Mouse (Mus musculus) lung, embryonic 15.5 days (tissue): ENCODE measurements around the gene Ap3s2. TPM values are rescaled to one million over a fixed set of nuclear protein-coding genes. Genes with fewer than 3 reads are reported as not detected.

Experiments
- ATAC-seq: fragments of 200-750 bp; cut with Nextera tagmentation; 2 replicates; pipeline ENCODE4 v1.8.0; 2017; ENCODE audit warnings: moderate number of reproducible peaks, borderline replicate concordance; ENCODE audit not compliant: low FRiP score, low TSS enrichment; ENCODE audit errors: extremely low read depth
- H3K27ac ChIP-seq: fragments of 300-500 bp; sonication (generic); 2 replicates; pipeline ENCODE4 v1.5.1; 2015; ENCODE audit warnings: moderate library complexity, mild to moderate bottlenecking, inconsistent platforms
- H3K27me3 ChIP-seq: fragments of 300-500 bp; sonication (generic); 2 replicates; pipeline ENCODE4 v1.6.1; 2015; ENCODE audit warnings: inconsistent platforms
- H3K36me3 ChIP-seq: fragments of 300-500 bp; sonication (generic); 2 replicates; pipeline ENCODE4 v1.6.1; 2015; ENCODE audit warnings: inconsistent platforms
- H3K4me1 ChIP-seq: fragments of 300-500 bp; sonication (generic); 2 replicates; pipeline ENCODE4 v1.6.1; 2015; ENCODE audit warnings: inconsistent platforms
- H3K4me2 ChIP-seq: fragments of 300-500 bp; sonication (generic); 2 replicates; pipeline ENCODE4 v1.6.1; 2015; ENCODE audit warnings: inconsistent platforms, mild to moderate bottlenecking, moderate library complexity
- H3K4me3 ChIP-seq: fragments of 300-500 bp; sonication (generic); 2 replicates; pipeline ENCODE4 v1.5.1; 2015; ENCODE audit warnings: mild to moderate bottlenecking, inconsistent platforms
- H3K9ac ChIP-seq: fragments of 300-500 bp; sonication (generic); 2 replicates; pipeline ENCODE4 v1.6.1; 2015; ENCODE audit warnings: inconsistent platforms
- H3K9me3 ChIP-seq: fragments of 300-500 bp; sonication (generic); 2 replicates; pipeline ENCODE4 v1.6.1; 2016; ENCODE audit warnings: inconsistent platforms
- WGBS: fragments of 180-500 bp; shearing (Covaris S2); methylation state at CpG from one replicate; pipeline ENCODE4 v1.1.7; 2015; 5-methylcytosine and 5-hydroxymethylcytosine counted together
- polyA plus RNA-seq: library from polyadenylated mRNA; unstranded; fragments of >200 nt; fragmentation: Nextera tagmentation; extraction: Ambion mirVana; gene quantifications from 2 replicates; pipeline ENCODE4 v1.2.1, GENCODE M21; 2015

Ap3s2 gene
- polyA plus RNA-seq, 1 experiment from 2014 or later, result 27.8 TPM

DNA sequence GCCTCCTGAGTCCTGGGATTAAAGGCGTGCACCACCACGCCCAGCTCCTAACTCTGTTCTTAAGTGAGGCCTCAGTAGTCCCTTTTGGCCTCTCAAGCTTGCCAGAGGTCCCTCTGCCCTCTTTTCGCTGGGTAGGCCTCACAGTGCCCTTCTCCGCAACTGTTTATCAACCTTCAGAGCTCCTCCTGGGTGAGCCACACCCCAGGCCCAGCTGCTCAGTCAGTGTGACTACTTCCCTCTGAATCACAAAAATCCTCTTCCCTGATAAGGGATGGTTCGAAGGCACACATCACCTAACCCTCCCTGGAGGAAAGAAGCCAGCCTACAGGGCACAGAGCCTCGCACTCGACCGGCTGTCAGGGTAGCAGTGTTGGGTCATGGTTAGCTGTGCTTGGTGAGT lies 58.7 kb downstream of the Ap3s2 start:
- Histone ChIP-seq H3K4me3 (no peak overlapping the region), H3K27me3 (no peaks in the 10 kb centered on the region), H3K36me3 (no peaks in the 10 kb centered on the region), H3K9me3 (no peaks in the 10 kb centered on the region), H3K9ac (no peak overlapping the region), H3K4me1 (peaks cover 11% of the 10 kb centered on the region), H3K4me2 (no peak overlapping the region), H3K27ac (no peak overlapping the region)
- no peak for ATAC-seq
- WGBS, result 91% methylated on average over 8 of the region's 8 CpGs

DNA sequence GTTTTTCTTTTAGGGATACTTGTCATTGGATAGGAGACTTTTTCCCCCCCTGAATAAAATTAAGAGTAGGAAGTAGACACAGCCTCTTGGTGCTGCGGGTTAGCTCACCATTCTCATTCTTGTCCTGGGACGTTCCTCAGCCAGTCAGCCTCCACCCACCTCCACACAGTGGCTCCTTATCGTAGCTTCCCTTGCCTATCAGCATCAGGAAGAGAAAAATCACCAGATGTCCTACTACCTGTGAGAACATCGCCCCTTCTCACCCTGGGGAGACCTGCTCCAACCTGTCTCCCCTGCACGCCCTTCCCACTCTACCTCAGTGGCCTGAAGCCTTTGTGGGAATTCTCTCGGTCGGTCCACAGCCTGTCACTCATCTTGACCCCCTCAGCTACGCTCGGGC lies 59.6 kb downstream of the Ap3s2 start, which contains the start of gene Anpep:
Anpep (minus strand) TSS at position 249 of the 400 bp plus-strand sequence.
- Histone ChIP-seq H3K4me2 (no peak within 1 kb of the TSS), H3K36me3 (no peaks in the 10 kb centered on the region), H3K9ac (no peak within 1 kb of the TSS), H3K9me3 (no peaks in the 10 kb centered on the region), H3K4me1 (peaks cover 11% of the 10 kb centered on the region), H3K4me3 (no peak within 1 kb of the TSS), H3K27ac (no peak within 1 kb of the TSS), H3K27me3 (no peaks in the 10 kb centered on the region)
- WGBS, result 49% methylated on average over 9 of the region's 9 CpGs
- ATAC-seq, result no peak

DNA sequence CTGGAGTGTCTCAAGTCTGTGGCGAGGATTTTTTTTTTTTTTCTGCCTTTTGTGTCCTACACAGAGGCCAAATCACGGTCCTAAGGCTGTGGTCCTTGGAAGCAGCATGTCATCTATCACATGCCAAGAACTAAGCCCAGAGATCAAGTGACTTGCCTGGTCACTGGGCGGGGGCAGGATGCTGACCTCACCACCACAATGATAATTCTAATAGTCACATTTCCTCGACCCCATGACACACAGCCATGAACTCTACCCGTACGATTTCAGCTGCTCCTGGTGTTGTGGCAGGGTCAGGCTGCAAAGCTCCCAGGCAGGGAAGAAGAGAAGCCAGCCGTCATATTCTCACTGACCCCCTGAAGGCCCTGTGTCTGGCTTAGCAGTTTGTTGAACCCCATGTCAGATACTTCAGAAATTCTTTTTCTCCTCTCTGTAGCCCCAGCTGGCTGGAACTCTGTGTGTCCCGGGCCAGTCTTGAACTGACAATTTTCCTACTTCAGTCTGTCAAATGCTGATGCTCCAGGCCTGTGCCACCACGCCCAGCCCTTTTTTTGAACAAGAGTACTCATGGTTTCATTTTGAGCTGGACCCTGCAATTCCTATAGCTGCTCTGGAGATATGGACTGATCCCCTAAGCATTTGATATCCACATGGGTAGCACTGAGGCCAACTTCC lies 61.4 kb downstream of the Ap3s2 start:
- ATAC-seq, result no peak
- Histone ChIP-seq H3K4me2 (no peak overlapping the region), H3K4me1 (peaks cover 11% of the 10 kb centered on the region), H3K9me3 (no peaks in the 10 kb centered on the region), H3K27ac (no peak overlapping the region), H3K4me3 (no peak overlapping the region), H3K36me3 (no peaks in the 10 kb centered on the region), H3K9ac (no peak overlapping the region), H3K27me3 (no peaks in the 10 kb centered on the region)
- WGBS, result 58% methylated on average over 9 of the region's 9 CpGs

DNA sequence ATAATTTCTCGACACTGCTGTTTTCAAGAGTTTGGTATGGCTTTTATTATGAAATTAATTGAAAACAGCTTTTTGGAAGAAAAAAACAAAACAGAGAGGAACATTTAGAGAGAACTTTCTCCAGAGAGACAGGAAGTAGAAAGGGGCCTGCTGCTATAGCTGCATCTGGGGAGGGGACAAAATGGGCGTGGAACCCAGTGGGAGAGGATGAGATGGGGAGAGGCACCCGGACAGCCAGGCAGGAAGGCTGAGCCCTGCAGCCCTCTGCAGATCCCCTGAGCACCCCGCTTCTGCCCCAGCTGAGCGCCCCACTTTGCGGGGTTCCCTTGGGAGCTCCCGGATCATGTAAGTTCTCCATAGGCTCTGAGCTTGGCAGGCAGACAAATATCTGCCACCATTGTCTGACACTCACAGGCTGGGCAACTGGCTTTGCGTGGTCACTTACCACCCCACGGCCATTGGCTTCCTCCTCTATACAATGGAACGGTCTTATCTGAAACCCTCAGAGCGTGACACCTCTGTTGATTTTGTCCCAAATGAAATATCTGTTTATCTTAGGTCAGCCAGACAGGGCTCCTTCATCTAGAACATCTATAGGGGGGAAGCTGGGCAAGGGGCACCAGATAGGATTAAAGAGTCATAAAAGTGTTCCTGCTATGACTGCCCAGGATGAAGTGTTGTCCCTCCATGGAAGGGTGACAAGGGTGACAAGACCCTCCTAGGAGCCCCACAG lies 62.1 kb downstream of the Ap3s2 start:
- no peaks in the 10 kb centered on the region for H3K36me3 ChIP-seq
- no peaks in the 10 kb centered on the region for H3K9me3 ChIP-seq
- ATAC-seq, result no peak; the same call in 1 of the 2 replicates
- no peak overlapping the region for H3K27ac ChIP-seq
- no peak overlapping the region for H3K4me2 ChIP-seq
- no peak overlapping the region for H3K4me3 ChIP-seq
- no peak overlapping the region for H3K9ac ChIP-seq
- peaks cover 11% of the 10 kb centered on the region for H3K4me1 ChIP-seq
- H3K27me3 ChIP-seq, result no peaks in the 10 kb centered on the region
- WGBS, result 31% methylated on average over 11 of the region's 11 CpGs

DNA sequence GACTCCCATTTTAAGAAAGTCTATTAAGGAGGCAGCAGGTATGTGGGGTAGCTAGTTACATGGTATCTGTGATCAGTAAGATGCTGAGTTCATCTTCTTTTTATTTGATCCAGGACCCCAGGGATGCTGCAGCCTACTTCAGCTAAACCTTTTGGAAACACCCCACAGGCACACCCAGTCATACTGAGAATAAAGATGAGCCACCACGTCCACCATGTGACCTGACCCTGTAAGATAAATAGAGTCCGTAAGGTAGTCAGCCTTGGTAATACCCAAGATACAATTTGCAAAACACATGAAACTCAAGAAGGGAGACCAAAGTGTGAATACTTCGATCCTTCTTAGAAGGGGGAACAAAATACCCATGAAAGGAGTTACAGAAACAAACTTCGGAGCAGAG lies 64.1 kb downstream of the Ap3s2 start:
- 76% methylated on average over 4 of the region's 4 CpGs for WGBS
- Histone ChIP-seq H3K9me3 (no peaks in the 10 kb centered on the region), H3K9ac (no peak overlapping the region), H3K27me3 (no peaks in the 10 kb centered on the region), H3K36me3 (no peaks in the 10 kb centered on the region), H3K27ac (no peak overlapping the region), H3K4me1 (peaks cover 11% of the 10 kb centered on the region), H3K4me2 (no peak overlapping the region), H3K4me3 (no peak overlapping the region)
- ATAC-seq, result no peak

DNA sequence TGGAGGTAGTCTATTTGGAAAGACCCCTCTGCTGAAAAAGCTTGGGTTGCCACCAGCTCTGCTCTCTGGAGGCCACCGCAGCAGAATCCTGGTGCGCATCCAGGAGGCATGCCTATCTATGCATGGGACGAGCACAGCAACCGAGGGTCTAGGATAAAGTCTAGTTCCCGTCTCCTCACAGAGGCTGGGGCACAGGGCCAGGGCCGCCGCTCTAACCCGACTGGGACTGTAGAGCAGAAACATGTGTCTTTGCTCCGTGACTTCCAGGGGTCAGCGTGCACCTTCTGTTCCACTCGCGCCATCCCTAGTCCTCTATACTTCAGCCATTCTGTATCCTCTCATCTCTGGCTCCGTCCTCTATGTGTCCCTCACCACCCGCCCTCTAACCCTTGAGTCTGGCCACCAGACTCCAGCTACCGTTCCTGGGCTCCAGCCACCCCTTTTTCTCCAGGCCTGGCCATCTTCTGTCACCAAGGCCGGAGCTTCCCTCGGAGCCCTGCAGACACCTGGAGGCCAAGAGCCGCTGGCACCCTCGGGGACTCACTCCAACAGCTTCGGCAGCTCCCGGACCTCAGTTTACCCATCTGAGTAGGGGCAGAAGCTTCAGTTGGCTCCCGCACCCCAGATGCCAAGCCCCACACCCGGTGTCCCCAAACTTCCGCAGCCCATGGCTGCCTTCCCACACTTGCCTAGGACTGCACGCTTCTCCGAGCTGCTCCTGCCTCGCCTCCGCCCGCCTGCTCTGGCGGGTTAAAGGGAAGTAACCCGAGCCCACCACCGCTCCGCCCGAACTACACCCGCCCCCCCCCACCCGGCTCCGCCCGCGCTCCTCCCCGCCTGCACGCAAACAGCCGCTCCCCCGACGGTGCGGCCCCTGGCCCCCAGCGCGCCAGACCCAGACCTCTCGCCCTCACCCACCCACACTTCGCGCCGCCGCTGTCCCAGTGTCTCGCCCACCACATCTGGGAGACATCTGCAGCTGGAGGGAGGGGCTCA lies 72.7 kb downstream of the Ap3s2 start:
- WGBS, result 8% methylated on average over 51 of the region's 53 CpGs

DNA sequence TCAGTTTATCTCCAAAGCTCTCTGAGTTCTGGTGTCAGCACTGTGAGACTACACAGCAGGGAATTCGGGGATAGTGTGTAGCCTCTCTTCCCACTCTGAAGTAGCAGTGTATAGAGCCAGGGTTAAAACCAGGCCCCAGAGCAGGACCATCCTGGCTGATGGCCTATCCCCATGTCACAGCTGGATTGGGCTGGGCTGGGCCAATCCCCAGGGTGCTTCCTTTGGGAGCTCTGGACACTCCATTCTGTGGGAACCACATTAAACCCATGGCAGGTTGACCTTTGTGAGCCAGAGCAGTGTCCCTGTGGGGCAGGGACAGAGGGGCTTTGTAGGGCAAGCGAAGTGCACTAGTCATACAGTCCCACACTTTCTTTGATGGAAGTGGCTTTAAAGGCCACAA lies 74.1 kb downstream of the Ap3s2 start:
- Histone ChIP-seq H3K27ac (no peak overlapping the region), H3K4me1 (peaks cover 7% of the 10 kb centered on the region), H3K36me3 (no peaks in the 10 kb centered on the region), H3K9me3 (no peaks in the 10 kb centered on the region), H3K4me2 (no peak overlapping the region), H3K4me3 (no peak overlapping the region), H3K9ac (no peak overlapping the region), H3K27me3 (peaks cover 18% of the 10 kb centered on the region; the same call in 1 of the 2 replicates)
- no peak for ATAC-seq
- 83% methylated on average over 2 of the region's 2 CpGs for whole genome bisulfite sequencing

More for the DNA sequence above, 72.7 kb downstream of the Ap3s2 start:
- H3K27ac ChIP-seq, result no peak overlapping the region
- peaks cover 7% of the 10 kb centered on the region for H3K4me1 ChIP-seq
- peak overlapping the region; percentile 79 for H3K4me2 ChIP-seq
- peak overlapping the region; percentile 42 for H3K4me3 ChIP-seq
- ATAC-seq, result peak; percentile 80
- H3K9ac ChIP-seq, result peak overlapping the region; percentile 43; the same call in 1 of the 2 replicates
- no peaks in the 10 kb centered on the region for H3K36me3 ChIP-seq
- H3K9me3 ChIP-seq, result no peaks in the 10 kb centered on the region
- H3K27me3 ChIP-seq, result peaks cover 18% of the 10 kb centered on the region; the same call in 1 of the 2 replicates

DNA sequence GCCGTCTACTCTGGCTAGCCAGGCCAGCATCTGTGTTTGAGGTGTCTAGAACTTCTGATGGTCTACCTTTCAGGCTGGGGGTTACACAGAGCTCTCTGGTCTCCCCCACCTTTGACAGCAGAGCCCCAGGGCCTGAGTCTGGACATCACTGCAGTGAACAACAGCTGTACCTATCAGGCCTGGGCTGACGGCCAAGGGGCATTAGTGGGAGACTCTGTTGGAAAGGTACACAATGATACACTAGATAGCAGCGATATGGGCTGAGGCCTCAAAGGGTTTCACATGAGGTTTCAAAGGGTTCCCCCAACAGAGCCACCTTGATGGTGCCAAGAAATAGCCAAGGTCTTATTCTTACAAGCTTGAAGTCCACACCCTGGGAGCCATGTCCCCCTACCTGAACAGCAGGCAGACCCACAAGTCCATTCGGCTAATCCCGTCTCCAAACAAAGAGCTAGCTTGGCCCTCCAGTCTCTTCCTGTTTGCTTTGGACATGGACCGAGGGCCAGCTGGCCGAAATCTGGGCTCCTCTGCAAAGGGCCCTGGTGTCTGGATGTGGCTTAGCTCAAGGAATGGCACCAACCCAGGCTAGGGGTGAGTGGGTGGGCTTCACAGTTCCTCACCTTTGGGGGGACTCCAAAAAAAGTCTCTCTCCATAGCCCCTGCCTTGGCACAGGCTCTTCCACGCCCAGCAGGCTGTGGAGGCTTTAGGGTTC lies 76.2 kb downstream of the Ap3s2 start:
- H3K9me3 ChIP-seq, result no peaks in the 10 kb centered on the region
- 58% methylated on average over 8 of the region's 8 CpGs for WGBS
- H3K9ac ChIP-seq, result no peak overlapping the region
- peaks cover 7% of the 10 kb centered on the region for H3K4me1 ChIP-seq
- H3K4me2 ChIP-seq, result no peak overlapping the region
- H3K4me3 ChIP-seq, result no peak overlapping the region
- H3K27me3 ChIP-seq, result peaks cover 15% of the 10 kb centered on the region; the same call in 1 of the 2 replicates
- H3K36me3 ChIP-seq, result no peaks in the 10 kb centered on the region
- H3K27ac ChIP-seq, result no peak overlapping the region
- ATAC-seq, result no peak

DNA sequence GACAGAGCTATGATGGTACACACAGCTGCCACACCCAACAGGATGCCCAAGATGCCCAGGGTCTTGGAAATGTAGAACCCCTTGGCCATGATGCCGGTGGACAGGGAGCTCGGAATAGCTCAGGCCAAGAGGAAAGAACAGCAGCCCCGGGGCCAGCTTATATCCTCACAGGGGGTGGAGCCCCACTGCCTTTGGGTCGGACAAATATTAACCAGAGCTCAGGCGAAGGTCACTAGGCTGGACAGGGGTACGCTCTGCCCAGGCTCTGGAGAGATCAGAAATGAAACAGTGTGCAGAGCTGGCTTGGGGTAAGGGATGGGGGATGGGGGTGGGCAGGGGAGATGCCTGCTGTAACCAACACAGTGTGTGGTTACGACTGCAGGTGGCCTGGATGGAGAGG lies 78.3 kb downstream of the Ap3s2 start:
- WGBS, result 48% methylated on average over 7 of the region's 7 CpGs
- H3K4me3 ChIP-seq, result no peak overlapping the region
- H3K9me3 ChIP-seq, result no peaks in the 10 kb centered on the region
- no peak for ATAC-seq
- H3K27me3 ChIP-seq, result peaks cover 5% of the 10 kb centered on the region; the same call in 1 of the 2 replicates
- H3K4me1 ChIP-seq, result no peaks in the 10 kb centered on the region
- H3K36me3 ChIP-seq, result no peaks in the 10 kb centered on the region
- H3K27ac ChIP-seq, result no peak overlapping the region
- no peak overlapping the region for H3K4me2 ChIP-seq
- H3K9ac ChIP-seq, result no peak overlapping the region

DNA sequence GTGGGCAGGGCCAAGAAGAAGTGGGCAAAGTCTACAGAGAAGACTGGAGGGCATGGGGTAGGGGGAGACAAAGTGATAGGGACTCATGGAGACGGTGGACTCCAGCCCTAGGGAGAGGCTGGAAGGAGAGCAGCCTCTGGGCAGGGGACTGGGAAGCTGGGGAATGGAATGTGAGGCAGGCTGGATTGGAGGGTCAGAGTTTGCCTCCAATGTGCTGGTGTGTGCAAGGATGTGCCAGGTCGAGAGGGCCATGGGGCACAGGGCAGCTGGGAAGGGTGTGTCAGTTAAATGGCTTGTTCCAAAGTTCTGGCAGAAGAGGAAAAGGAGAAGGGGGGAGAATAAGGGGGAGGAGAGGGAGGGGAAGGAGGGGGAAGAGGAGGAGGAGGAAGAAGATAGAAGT lies 83.2 kb downstream of the Ap3s2 start:
- H3K4me1 ChIP-seq, result no peaks in the 10 kb centered on the region
- H3K4me3 ChIP-seq, result no peak overlapping the region
- 34% methylated on average over 2 of the region's 2 CpGs for WGBS
- H3K27me3 ChIP-seq, result no peaks in the 10 kb centered on the region
- no peak overlapping the region for H3K27ac ChIP-seq
- no peak overlapping the region for H3K4me2 ChIP-seq
- H3K9ac ChIP-seq, result no peak overlapping the region
- no peaks in the 10 kb centered on the region for H3K36me3 ChIP-seq
- ATAC-seq, result no peak
- H3K9me3 ChIP-seq, result no peaks in the 10 kb centered on the region

DNA sequence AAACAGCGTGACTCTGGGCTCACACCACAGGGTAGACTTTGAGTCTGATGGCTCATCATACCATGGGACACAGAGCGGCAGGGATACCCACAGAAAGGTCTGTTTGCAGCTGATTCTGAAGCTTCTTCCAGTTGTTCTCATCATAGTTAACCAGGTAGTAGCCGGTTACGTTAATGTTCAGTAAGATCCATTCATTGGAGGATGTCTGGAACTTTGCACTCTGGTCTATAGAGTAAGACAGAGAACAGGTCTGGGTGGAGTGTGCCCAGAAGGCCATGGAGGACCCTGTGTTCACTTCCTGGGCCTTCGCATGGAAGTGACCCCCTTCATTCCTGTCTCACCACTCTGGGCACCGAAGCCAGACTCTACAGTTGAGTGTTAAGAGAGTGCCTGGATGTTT lies 85.3 kb downstream of the Ap3s2 start:
- Histone ChIP-seq H3K36me3 (no peaks in the 10 kb centered on the region), H3K4me1 (peaks cover 9% of the 10 kb centered on the region; the same call in 1 of the 2 replicates), H3K9me3 (no peaks in the 10 kb centered on the region), H3K9ac (no peak overlapping the region), H3K27me3 (no peaks in the 10 kb centered on the region), H3K27ac (no peak overlapping the region), H3K4me3 (no peak overlapping the region), H3K4me2 (no peak overlapping the region)
- no peak for ATAC-seq
- WGBS, result 87% methylated on average over 6 of the region's 6 CpGs
